Mouse (Mus musculus) olfactory bulb, adult 2 months (tissue): ENCODE data around the gene Lsm2.

ENCODE experiments used
- CTCF ChIP-seq: fragments of 200-500 bp; IDR thresholded peaks from 2 replicates; pipeline ENCODE4 v1.5.1; 2012; ENCODE audit warnings: low read depth, mild to moderate bottlenecking, low read length, moderate library complexity; ENCODE audit not compliant: insufficient read depth
- POLR2A ChIP-seq: fragments of 200-500 bp; IDR thresholded peaks from 2 replicates; pipeline ENCODE4 v1.6.1; 2012; ENCODE audit warnings: mild to moderate bottlenecking, low read depth, low read length, moderate library complexity; ENCODE audit not compliant: insufficient read depth

DNA sequence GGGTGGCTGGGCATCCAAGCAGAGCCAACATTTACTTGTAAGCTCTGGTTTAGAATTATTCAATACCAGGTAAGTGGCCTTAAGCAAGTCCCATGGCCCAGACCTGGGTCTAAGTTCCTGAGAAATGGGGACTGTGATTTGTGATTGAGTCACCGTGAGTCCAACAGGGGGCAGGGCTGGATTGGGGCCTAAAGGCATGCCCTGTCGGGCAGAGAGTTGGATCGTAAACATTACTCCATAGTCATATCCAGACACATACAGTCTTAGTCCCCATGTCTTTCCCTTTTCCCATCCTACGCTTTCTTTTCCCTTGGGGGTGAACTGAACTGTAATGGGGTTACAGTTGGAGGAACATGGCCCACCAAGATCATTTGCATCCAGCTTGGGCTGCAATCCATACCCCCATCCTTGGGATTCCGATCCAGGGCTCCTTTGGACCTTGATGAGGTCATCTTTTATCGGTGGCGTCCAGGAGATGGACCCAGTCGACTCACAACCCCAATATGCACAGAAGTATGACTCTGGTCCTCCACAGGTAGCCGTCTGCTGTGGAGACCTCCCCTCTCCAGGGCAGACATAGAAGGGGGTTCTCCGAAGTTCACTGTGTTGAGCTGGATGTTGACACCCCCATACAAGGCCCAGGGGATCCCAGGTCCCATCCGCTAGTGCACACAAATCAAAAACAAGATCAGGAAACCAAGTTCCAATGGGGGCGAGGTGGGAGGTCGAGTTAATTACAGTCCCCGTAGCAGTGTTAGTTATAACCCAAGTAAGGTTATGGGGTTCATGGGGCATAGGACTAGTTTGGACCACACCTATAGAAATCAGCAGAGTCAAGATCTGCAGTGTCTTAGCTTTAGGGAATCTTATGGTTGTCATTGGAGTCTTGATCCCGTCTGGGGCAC is 17.1 kb downstream of the Lsm2 start:
- no peak for TF ChIP-seq CTCF
- no peak for TF ChIP-seq POLR2A
